Mouse (Mus musculus) heart, adult 8-10 months (tissue): ENCODE results near the gene Cflar. TPM values are rescaled to one million over a fixed set of nuclear protein-coding genes. Genes with fewer than 3 reads are reported as not detected.
"Not testable (repeated sequence)": the region's sequence is repeated elsewhere in the genome, so short reads cannot be mapped to it uniquely, and the experiment has no call there.

Experiments used
- DNase-seq: peaks from one replicate; pipeline ENCODE4 v3.0.0; 2022; ENCODE audit warnings: low spot score
- total RNA-seq, 4 experiments: library from RNA; stranded (reverse); gene quantifications; 2 replicates each; pipeline ENCODE4 v1.2.4; 2022

Gene Cflar
- 10 to 100 TPM; 43.5 to 60.4 (median 50.3) TPM for total RNA-seq

DNA sequence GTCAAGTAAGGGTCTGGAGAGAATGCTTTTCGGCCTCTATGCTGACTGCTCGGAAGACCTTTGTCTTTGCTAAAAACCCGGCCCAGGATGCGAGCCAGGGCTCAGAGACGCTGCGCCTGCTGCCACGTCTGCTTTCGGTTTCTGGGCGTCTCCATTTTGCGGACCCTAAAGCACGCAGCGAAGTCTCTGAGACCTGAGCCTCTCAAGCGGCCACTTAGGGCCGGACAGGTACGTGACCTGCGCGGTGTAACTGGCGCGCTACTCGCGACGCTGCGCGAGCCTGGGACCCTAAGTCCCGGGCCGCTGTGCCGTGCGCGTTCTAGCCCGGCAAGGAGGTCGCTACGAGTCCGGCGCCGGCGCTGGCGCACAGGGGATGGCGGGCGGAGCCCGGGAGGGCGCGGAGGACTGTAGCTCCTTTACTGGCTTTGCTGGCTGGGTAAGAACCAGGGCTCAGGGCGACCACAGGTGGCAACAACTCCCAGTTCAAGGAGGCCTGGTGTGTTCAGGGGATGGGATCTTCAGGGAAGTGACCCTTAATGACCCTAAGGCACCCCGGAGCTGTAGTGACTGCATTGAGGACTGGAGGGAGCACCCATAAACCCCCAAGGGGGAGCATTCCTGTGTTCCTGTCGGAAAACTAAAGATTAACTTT, at the start of gene Cflar:
Cflar (plus strand) TSS at position 144 of the 652 bp plus-strand sequence.
- peak; percentile 79 for DNase-seq

DNA sequence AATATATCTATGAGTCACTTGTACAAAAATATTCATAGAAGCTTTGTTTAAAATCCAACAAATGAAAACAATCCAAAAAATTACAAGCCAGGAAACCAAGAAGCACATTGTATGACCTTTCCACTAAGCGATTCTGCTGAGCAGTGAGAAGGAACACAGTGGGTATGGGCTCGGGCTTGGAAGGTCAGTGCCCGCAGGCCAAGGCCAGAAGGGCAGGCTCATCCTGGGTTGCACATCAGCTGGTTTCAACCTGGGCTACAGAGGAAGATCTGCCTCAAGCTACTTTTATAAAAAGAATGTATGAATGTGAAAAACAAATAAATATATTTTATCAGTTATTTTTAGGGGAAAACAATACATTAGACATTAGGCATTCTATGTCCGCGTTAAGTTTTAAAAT, 48.6 kb upstream of the Cflar start:
- not testable (repeated sequence) for DNase-seq

GRCm38 (mm10) chr1:58663365-58663764, 47.9 kb upstream of the Cflar start:
- not testable (repeated sequence) for DNase-seq

GRCm38 (mm10) chr1:58668191-58668590, 43.1 kb upstream of the Cflar start:
- DNase-seq = no peak

- DNase-seq = not testable (repeated sequence)
Measured at GRCm38 (mm10) chr1:58669635-58670034, 41.7 kb upstream of the Cflar start.

DNA sequence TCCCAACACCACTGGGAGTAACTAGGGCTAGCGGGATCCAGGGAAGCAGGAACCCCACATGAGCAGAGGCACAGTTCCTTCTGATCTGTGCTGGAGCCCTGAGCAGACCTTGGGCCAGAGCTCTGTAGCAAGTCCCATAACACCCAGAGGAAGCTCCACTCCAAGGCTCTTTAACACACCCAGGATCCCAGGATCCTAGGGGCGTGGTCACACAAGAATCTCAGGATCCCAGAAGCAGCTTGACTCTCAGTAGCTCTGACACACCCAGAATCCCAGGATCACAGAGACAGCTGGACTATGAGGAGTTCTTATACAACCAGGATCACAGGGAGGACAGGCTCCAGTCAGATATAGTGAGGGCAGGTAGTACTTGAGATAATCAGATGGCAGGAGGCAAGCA, 39.2 kb upstream of the Cflar start:
- DNase-seq = no peak

DNA sequence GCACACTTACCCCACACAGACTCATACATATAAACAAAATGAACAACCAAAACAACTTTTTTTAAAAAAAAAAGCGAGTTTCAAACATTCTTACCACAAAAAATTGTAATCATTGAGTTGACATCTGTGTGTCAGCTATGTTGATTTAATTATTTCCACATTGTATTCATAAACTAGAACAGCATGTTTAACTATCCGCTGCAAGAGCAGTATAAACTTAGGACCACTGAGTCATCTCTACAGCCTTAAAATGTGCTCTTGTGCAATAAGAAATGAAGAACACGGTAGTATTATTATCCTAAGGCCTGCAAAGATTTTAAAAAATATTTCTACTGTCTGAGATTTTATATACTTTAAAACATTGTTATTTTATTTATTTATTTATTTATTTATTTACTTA, 36.3 kb upstream of the Cflar start:
- DNase-seq = no peak

- DNase-seq = peak; percentile 28
Measured at GRCm38 (mm10) chr1:58677575-58677974, 33.7 kb upstream of the Cflar start.

DNA sequence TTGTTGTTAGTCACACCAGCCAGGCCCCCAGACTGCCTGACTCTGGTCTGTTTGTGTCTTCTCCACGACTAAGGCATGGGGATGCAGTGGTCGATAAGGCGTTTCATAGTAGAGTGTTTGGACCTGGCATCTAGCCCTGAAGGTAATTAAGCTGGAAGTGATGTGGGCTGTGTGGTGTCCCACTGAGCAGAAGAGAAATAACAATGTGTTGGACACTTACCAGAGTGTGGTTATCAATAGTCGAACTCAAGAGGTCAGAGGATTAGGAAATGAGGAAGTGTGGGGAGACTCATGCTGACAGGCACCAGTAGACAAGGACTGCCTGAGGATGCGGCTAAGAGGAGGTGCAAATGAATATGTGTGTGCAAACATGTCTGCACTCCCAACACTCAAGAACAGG, 32.9 kb upstream of the Cflar start:
- not testable (repeated sequence) for DNase-seq

DNA sequence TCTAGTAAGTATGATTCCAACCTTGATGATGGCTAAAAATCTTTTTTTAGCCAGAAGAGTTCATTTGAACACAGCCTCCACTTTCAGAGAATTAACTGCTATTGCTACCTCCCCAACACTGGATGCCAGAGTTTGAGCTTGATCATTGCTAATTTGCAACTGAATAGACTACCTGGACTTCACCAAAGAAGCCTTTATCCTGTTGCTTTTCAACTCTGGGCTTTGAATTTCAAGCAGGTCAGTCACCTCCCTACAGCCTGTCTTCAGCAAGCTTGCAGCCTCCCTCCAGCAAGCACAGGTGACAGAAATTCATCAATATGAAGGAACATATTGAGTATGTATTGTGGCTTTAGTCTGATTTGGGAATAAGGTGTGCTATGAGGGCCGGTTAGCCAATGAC, 21.9 kb upstream of the Cflar start:
- DNase-seq = no peak

GRCm38 (mm10) chr1:58690006-58690744, 21.1 kb upstream of the Cflar start:
- no peak for DNase-seq

DNA sequence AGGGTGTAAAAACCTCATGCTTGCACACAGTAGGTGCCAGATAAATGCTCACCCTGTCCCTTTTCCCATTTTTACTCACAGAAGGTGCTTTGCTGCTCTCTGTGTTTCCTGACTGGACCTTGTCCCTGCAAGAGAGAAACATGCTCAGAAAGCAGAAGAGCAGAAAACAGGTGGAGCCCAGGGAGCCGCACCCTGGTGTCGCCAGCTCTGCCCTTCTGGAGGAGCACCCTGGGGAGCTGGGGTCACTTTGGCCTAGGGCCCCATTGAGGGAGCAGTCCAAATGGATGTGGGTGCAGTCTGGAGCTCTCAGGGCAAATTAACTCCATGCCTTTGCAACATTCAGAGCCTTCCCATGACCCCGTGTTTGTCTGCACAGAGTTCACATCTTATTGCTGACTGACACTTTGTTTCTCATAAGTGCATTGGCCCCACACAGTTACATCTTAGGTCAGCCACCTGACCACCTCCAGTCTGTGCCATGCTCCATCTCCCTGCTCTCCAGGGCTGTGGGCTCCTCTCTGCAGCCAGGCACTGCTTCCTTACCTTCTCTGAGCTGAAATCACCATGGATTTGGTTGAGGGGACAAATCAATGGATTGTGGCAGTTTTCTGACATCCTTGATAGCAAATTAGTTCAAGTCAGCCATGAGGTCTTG, 20.3 kb upstream of the Cflar start:
- DNase-seq = not testable (repeated sequence)

GRCm38 (mm10) chr1:58691718-58692117, 19.6 kb upstream of the Cflar start:
- DNase-seq = not testable (repeated sequence)

GRCm38 (mm10) chr1:58693696-58694095, 17.6 kb upstream of the Cflar start:
- no peak for DNase-seq

GRCm38 (mm10) chr1:58695810-58696209, 15.5 kb upstream of the Cflar start, which contains the start of gene Als2cr12:
Als2cr12 (minus strand) TSS chr1:58695989.
- DNase-seq = not testable (repeated sequence)

- not testable (repeated sequence) for DNase-seq
Measured at GRCm38 (mm10) chr1:58697607-58698006, 13.7 kb upstream of the Cflar start.

GRCm38 (mm10) chr1:58698781-58699180, 12.5 kb upstream of the Cflar start:
- DNase-seq = no peak

DNA sequence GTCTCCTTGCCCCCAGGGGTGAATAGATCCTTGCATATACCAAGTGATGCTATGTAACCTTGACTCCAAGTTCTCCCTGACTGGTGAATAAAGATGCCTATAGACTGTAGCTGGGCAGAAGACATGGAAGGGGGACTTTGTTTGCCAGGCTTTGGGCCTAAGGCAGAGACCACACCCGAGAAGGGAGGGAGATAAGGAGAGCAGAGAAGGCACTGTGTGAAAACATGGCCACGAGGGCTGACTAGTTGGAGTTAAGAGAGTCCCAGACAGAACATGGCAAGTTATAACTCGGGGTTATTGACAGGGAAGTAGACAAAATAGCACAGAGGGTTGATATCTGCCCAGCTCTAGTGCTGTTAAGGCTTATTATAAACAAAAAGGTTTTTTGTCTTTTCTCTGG, 11.3 kb upstream of the Cflar start:
- no peak for DNase-seq

DNA sequence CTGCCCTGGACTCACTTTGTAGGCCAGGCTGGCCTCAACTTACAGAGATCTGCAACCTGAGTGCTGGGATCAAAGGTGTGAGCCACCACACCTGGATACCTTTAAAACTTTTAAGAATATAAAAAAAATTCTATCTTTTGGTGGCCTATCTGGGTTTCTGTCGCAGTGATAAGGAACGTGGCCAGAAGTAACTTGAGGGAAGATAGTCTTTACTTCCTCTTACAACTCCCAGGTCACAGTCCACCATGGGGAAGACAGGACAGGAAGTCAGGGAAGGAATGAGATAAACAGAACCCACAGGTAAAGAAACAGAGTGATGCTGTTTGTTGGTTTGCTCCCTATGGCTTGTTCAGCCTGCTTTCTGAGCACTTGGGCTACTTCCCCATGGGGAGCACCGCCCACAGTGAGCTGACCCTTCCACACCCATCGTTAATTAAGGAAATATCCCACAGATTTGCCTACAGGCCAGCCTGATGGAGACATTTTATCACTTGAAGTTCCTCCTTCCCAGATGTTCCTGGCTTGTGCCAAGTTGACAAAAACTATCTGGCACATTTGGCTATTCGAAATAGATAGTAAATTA, 10.6 kb upstream of the Cflar start:
- not testable (repeated sequence) for DNase-seq

GRCm38 (mm10) chr1:58710043-58710442, 1.3 kb upstream of the Cflar start:
- not testable (repeated sequence) for DNase-seq

GRCm38 (mm10) chr1:58710711-58711364, 470 bp upstream of the Cflar start:
- no peak for DNase-seq
